Mouse (Mus musculus): ENCODE results near the gene Trpm5.

GRCm38 (mm10) chr7:143068316-143068881, 26.0 kb downstream of the Trpm5 start:
- TF ChIP-seq CTCF (IDR thresholded peaks at IDR 0.05; ENCODE audit: extremely low read depth, insufficient read depth, insufficient read length, insufficient replicate concordance) (no peak), POLR2A (IDR thresholded peaks at IDR 0.05; ENCODE audit: low read depth, low read length) (no peak)
